Mouse (Mus musculus): ENCODE measurements around the gene Olfr1126. TPM values are rescaled to one million over a fixed set of nuclear protein-coding genes. Genes with fewer than 3 reads are reported as not detected.
"Not testable (repeated sequence)": the region's sequence is repeated elsewhere in the genome, so short reads cannot be mapped to it uniquely, and the experiment has no call there.

Gene Olfr1126
- polyA plus RNA-seq (2016; fragmentation: Nextera tagmentation; extraction: Ambion mirVana), result not detected in 2 replicates

DNA sequence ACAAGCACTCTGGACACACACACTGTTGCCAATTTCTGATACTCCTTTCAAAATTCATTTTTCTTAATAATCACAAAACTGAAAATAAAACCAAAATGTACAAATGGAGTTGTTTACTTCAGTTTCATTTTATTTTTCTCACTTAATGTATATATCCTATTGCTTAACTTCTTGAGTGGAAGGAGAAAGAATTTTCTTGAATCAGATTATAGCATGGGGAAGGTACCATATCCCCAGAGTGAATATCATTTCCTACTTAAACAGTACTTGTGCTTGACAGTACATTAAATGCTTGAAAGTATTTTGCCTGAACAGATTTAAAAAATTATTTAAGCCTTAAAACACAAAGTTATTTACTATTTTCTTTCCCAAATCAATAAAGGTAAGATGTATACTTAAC, at the start of gene Olfr1126:
Gene Olfr1126, plus strand, starts transcription at position 301 of the 400 bp plus-strand sequence.
- Histone ChIP-seq H3K4me1 (no peaks in the 10 kb centered on the region), H3K27me3 (ENCODE audit: low read depth, poor library complexity, severe bottlenecking) (no peaks in the 10 kb centered on the region), H3K36me3 (no peaks in the 10 kb centered on the region), H3K4me3 (no peak within 1 kb of the TSS), H3K27ac (replicated peaks) (no peak within 1 kb of the TSS), H3K9me3 (replicated peaks) (no peaks in the 10 kb centered on the region)
- DNase-seq (ENCODE audit: low spot score), result no peak

DNA sequence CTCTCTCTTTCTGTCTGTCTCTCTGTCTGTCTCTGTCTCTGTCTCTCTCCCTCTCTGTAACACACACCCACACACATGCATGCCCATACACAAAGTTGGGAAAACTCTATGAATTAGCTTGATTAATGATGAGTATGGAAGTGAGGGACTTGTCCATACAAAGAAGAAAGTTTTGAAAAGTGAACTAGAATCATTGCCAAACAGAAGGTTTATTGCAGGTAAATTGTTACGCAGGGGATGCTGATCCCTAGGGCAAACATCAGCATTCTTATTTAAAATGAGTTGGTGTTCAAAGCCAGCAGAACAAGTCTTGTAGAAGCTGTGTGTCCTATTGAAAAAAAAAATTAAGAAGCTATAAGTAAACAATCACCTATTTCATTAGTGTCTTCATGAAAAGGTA, 37.4 kb upstream of the Olfr1126 start, which contains the start of gene Olfr1123:
Gene Olfr1123, plus strand, starts transcription at position 301 of the 400 bp plus-strand sequence.
- no peaks in the 10 kb centered on the region for H3K4me1 ChIP-seq
- WGBS, result 95% methylated on average over 1 of the region's 1 CpGs
- no peak for DNase-seq (ENCODE audit: low spot score)
- H3K9me3 ChIP-seq (replicated peaks), result no peaks in the 10 kb centered on the region
- H3K36me3 ChIP-seq, result no peaks in the 10 kb centered on the region
- no peak within 1 kb of the TSS for H3K4me3 ChIP-seq
- H3K27ac ChIP-seq (replicated peaks), result no peak within 1 kb of the TSS
- no peaks in the 10 kb centered on the region for H3K27me3 ChIP-seq (ENCODE audit: low read depth, poor library complexity, severe bottlenecking)

- Histone ChIP-seq H3K36me3 (no peaks in the 10 kb centered on the region), H3K4me1 (no peaks in the 10 kb centered on the region), H3K27me3 (ENCODE audit: low read depth, poor library complexity, severe bottlenecking) (no peaks in the 10 kb centered on the region), H3K4me3 (no peak within 1 kb of the TSS), H3K27ac (replicated peaks) (no peak within 1 kb of the TSS), H3K9me3 (replicated peaks) (no peaks in the 10 kb centered on the region)
- WGBS, result 98% methylated on average over 1 of the region's 1 CpGs
- DNase-seq (ENCODE audit: low spot score), result no peak
Observed at GRCm38 (mm10) chr2:87429975-87430374, 23.8 kb upstream of the Olfr1126 start, which contains the start of gene Olfr1124. Gene Olfr1124, plus strand, starts transcription at chr2:87430275.

DNA sequence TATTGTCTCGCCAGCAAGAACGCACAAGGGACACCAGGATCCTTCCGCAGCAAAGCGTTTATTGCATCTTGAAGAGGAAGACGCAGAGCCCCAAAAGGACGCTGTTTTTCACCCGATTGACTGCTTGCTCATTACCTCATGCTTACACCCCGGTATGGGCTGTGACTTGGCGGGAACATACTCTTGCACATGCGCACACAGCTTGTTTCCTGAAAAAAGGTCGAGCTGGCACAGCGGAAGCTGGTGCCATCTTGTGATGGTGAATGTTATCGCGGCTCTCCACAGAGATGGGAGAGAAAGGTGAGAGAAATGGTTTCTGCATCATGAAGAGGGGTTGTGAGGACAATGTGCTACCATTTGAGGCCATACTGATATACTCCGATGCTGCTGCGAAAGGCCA, 16.0 kb upstream of the Olfr1126 start:
- no peak overlapping the region for H3K27ac ChIP-seq (replicated peaks)
- H3K36me3 ChIP-seq, result no peaks in the 10 kb centered on the region
- WGBS, result 90% methylated on average over 16 of the region's 16 CpGs
- H3K4me3 ChIP-seq, result no peak overlapping the region
- H3K9me3 ChIP-seq (replicated peaks), result no peaks in the 10 kb centered on the region
- no peak for DNase-seq (ENCODE audit: low spot score)
- H3K27me3 ChIP-seq (ENCODE audit: low read depth, poor library complexity, severe bottlenecking), result no peaks in the 10 kb centered on the region
- no peaks in the 10 kb centered on the region for H3K4me1 ChIP-seq

DNA sequence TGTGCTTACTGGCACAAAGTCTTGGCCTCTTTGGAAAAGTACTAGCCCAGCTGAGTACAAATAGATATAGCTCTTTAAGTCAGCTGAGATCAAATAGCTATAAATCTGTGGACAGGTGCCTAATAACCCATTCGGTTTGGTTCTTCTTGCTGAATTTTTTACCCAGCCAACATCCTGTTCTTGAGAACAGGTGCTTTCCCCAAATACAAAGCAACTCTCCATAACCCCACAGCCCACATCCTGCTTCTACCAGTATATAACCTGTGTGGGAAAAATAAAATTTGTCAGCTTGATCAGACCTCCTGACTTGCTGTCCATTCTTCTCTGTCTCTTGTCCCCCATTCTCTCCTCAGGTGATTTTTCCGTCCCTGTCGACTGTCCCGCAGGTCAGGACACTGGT, 8.0 kb downstream of the Olfr1126 start:
- no peaks in the 10 kb centered on the region for H3K4me1 ChIP-seq
- 93% methylated on average over 4 of the region's 4 CpGs for WGBS

GRCm38 (mm10) chr2:87480207-87480606, 26.4 kb downstream of the Olfr1126 start:
- no peak for DNase-seq (ENCODE audit: low spot score)
- no peak overlapping the region for H3K27ac ChIP-seq (replicated peaks)

More for the DNA sequence above, 8.0 kb downstream of the Olfr1126 start:
- H3K27me3 ChIP-seq (ENCODE audit: low read depth, poor library complexity, severe bottlenecking), result no peaks in the 10 kb centered on the region
- no peak overlapping the region for H3K27ac ChIP-seq (replicated peaks)
- no peak for DNase-seq (ENCODE audit: low spot score)
- H3K36me3 ChIP-seq, result no peaks in the 10 kb centered on the region
- no peaks in the 10 kb centered on the region for H3K9me3 ChIP-seq (replicated peaks)
- H3K4me3 ChIP-seq, result no peak overlapping the region

DNA sequence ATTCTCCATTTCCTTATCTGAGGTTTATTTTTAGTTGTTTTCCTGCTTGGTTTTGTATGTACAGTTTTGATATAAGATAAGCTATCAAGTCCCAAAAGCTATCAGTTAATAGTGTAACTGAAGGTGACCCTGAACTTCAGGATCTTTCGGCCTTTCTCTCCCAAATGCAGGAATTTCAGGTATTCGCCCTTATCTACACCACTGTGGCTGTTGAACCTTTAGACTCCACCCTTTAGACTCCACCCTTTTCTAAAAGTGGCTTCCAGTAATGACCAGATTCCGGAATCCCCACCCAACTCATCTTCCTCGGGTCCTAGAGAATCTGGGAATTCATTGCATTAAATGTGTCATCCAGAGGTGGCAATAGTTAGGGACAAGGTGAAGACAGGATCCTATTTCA, 27.4 kb downstream of the Olfr1126 start:
- Histone ChIP-seq H3K4me1 (no peaks in the 10 kb centered on the region), H3K27ac (replicated peaks) (no peak overlapping the region), H3K4me3 (no peak overlapping the region), H3K9me3 (replicated peaks) (no peaks in the 10 kb centered on the region), H3K27me3 (ENCODE audit: low read depth, poor library complexity, severe bottlenecking) (no peaks in the 10 kb centered on the region), H3K36me3 (no peaks in the 10 kb centered on the region)
- WGBS, result 95% methylated on average over 4 of the region's 4 CpGs
- DNase-seq (ENCODE audit: low spot score), result no peak

More at GRCm38 (mm10) chr2:87480207-87480606, 26.4 kb downstream of the Olfr1126 start:
- Histone ChIP-seq H3K4me1 (no peaks in the 10 kb centered on the region), H3K36me3 (no peaks in the 10 kb centered on the region), H3K9me3 (replicated peaks) (no peaks in the 10 kb centered on the region), H3K27me3 (ENCODE audit: low read depth, poor library complexity, severe bottlenecking) (no peaks in the 10 kb centered on the region), H3K4me3 (no peak overlapping the region)

- H3K27ac ChIP-seq (replicated peaks), result no peak overlapping the region
- no peaks in the 10 kb centered on the region for H3K4me1 ChIP-seq
- WGBS, result 87% methylated on average over 2 of the region's 2 CpGs
- H3K27me3 ChIP-seq (ENCODE audit: low read depth, poor library complexity, severe bottlenecking), result no peaks in the 10 kb centered on the region
- no peaks in the 10 kb centered on the region for H3K36me3 ChIP-seq
- no peak overlapping the region for H3K4me3 ChIP-seq
- DNase-seq (ENCODE audit: low spot score), result no peak
- H3K9me3 ChIP-seq (replicated peaks), result no peaks in the 10 kb centered on the region
Observed at GRCm38 (mm10) chr2:87482276-87482675, 28.5 kb downstream of the Olfr1126 start.

GRCm38 (mm10) chr2:87496993-87497392, 43.2 kb downstream of the Olfr1126 start, which contains the start of gene Pramel7:
Gene Pramel7, minus strand, starts transcription at chr2:87497093.
- not testable (repeated sequence) for DNase-seq (ENCODE audit: low spot score); H3K9me3 ChIP-seq (replicated peaks); H3K4me3 ChIP-seq; H3K27me3 ChIP-seq (ENCODE audit: low read depth, poor library complexity, severe bottlenecking); H3K4me1 ChIP-seq; H3K27ac ChIP-seq (replicated peaks); H3K36me3 ChIP-seq
- WGBS, result 88% methylated on average over 4 of the region's 5 CpGs

DNA sequence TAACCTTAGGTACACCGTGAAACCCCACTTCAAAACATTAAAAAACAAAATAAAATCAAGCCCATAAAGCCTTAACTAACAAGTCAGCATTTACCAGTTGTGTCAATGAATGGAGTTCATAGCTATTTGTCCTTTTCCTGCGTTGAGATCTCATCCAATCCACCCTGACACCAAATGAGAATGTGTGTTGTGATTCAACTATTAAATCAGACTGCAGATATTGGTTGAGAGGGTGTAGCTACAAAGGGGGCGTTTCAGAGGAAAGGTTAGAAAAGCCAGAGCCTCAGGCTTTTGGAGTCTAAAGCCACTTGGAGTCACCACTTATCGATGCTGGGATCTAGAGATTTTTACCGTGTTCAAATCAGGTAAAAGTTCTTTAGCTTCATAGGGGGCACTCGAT, 52.5 kb downstream of the Olfr1126 start, which contains the start of gene Pramel6:
Gene Pramel6, plus strand, starts transcription at position 301 of the 400 bp plus-strand sequence.
- DNase-seq (ENCODE audit: low spot score), result no peak
- H3K9me3 ChIP-seq (replicated peaks), result no peaks in the 10 kb centered on the region
- no peak within 1 kb of the TSS for H3K27ac ChIP-seq (replicated peaks)
- H3K27me3 ChIP-seq (ENCODE audit: low read depth, poor library complexity, severe bottlenecking), result no peaks in the 10 kb centered on the region
- H3K36me3 ChIP-seq, result no peaks in the 10 kb centered on the region
- H3K4me3 ChIP-seq, result no peak within 1 kb of the TSS
- WGBS, result 90% methylated on average over 6 of the region's 6 CpGs
- H3K4me1 ChIP-seq, result no peaks in the 10 kb centered on the region

Other genes starting within 250 kb of the Olfr1126 start
- gene Olfr1113, start 245.0 kb upstream of the Olfr1126 start, polyA plus RNA-seq (2016; fragmentation: Nextera tagmentation; extraction: Ambion mirVana), result not detected in 2 replicates
- not detected in 2 replicates for gene Olfr1115, start 205.9 kb upstream of the Olfr1126 start, polyA plus RNA-seq (2016; fragmentation: Nextera tagmentation; extraction: Ambion mirVana)
- gene Olfr1116, start 186.4 kb upstream of the Olfr1126 start, polyA plus RNA-seq (2016; fragmentation: Nextera tagmentation; extraction: Ambion mirVana), result not detected in 2 replicates
- gene Olfr1118, start 146.4 kb upstream of the Olfr1126 start, polyA plus RNA-seq (2016; fragmentation: Nextera tagmentation; extraction: Ambion mirVana), result not detected in 2 replicates
- gene Olfr1120, start 99.1 kb upstream of the Olfr1126 start, polyA plus RNA-seq (2016; fragmentation: Nextera tagmentation; extraction: Ambion mirVana), result not detected in 2 replicates
- gene Olfr1121, start 84.1 kb upstream of the Olfr1126 start, polyA plus RNA-seq (2016; fragmentation: Nextera tagmentation; extraction: Ambion mirVana), result not detected in 2 replicates
- gene Olfr1122, start 68.1 kb upstream of the Olfr1126 start, polyA plus RNA-seq (2016; fragmentation: Nextera tagmentation; extraction: Ambion mirVana), result 0.02 TPM in 1 of 2 replicates, not detected in the other
- gene Olfr1123, start 37.3 kb upstream of the Olfr1126 start, polyA plus RNA-seq (2016; fragmentation: Nextera tagmentation; extraction: Ambion mirVana), result not detected in 2 replicates
- 0.06 and 0.07 TPM in 2 replicates for gene Olfr1124, start 23.7 kb upstream of the Olfr1126 start, polyA plus RNA-seq (2016; fragmentation: Nextera tagmentation; extraction: Ambion mirVana)
- gene Pramel7, start 43.1 kb downstream of the Olfr1126 start, polyA plus RNA-seq (2016; fragmentation: Nextera tagmentation; extraction: Ambion mirVana), result not detected in 2 replicates
- not detected in 2 replicates for gene Pramel6, start 52.6 kb downstream of the Olfr1126 start, polyA plus RNA-seq (2016; fragmentation: Nextera tagmentation; extraction: Ambion mirVana)
- gene Olfr153, start 77.8 kb downstream of the Olfr1126 start, polyA plus RNA-seq (2016; fragmentation: Nextera tagmentation; extraction: Ambion mirVana), result not detected in 2 replicates
- gene Olfr1128, start 91.6 kb downstream of the Olfr1126 start, polyA plus RNA-seq (2016; fragmentation: Nextera tagmentation; extraction: Ambion mirVana), result not detected in 2 replicates
- not detected in 2 replicates for gene Olfr1129, start 119.9 kb downstream of the Olfr1126 start, polyA plus RNA-seq (2016; fragmentation: Nextera tagmentation; extraction: Ambion mirVana)
- not detected in 2 replicates for gene Olfr1130, start 152.2 kb downstream of the Olfr1126 start, polyA plus RNA-seq (2016; fragmentation: Nextera tagmentation; extraction: Ambion mirVana)
- gene Olfr1131, start 173.1 kb downstream of the Olfr1126 start, polyA plus RNA-seq (2016; fragmentation: Nextera tagmentation; extraction: Ambion mirVana), result not detected in 2 replicates
- gene Olfr1132, start 183.6 kb downstream of the Olfr1126 start, polyA plus RNA-seq (2016; fragmentation: Nextera tagmentation; extraction: Ambion mirVana), result not detected in 2 replicates
- gene Olfr1133, start 193.4 kb downstream of the Olfr1126 start, polyA plus RNA-seq (2016; fragmentation: Nextera tagmentation; extraction: Ambion mirVana), result not detected in 2 replicates
- gene Olfr1134, start 204.5 kb downstream of the Olfr1126 start, polyA plus RNA-seq (2016; fragmentation: Nextera tagmentation; extraction: Ambion mirVana), result not detected in 2 replicates
- gene Olfr1135, start 219.7 kb downstream of the Olfr1126 start, polyA plus RNA-seq (2016; fragmentation: Nextera tagmentation; extraction: Ambion mirVana), result not detected in 2 replicates
- gene Olfr1136, start 240.0 kb downstream of the Olfr1126 start, polyA plus RNA-seq (2016; fragmentation: Nextera tagmentation; extraction: Ambion mirVana), result not detected in 2 replicates